Mouse (Mus musculus): ENCODE results near the gene Fnbp1. TPM values are rescaled to one million over a fixed set of nuclear protein-coding genes. Genes with fewer than 3 reads are reported as not detected.
"Not testable (repeated sequence)": the region's sequence is repeated elsewhere in the genome, so short reads cannot be mapped to it uniquely, and the experiment has no call there.

Gene Fnbp1
- 35.8 and 36.7 TPM in 2 replicates for polyA plus RNA-seq (2015; fragmentation: Nextera tagmentation; extraction: Ambion mirVana)

DNA sequence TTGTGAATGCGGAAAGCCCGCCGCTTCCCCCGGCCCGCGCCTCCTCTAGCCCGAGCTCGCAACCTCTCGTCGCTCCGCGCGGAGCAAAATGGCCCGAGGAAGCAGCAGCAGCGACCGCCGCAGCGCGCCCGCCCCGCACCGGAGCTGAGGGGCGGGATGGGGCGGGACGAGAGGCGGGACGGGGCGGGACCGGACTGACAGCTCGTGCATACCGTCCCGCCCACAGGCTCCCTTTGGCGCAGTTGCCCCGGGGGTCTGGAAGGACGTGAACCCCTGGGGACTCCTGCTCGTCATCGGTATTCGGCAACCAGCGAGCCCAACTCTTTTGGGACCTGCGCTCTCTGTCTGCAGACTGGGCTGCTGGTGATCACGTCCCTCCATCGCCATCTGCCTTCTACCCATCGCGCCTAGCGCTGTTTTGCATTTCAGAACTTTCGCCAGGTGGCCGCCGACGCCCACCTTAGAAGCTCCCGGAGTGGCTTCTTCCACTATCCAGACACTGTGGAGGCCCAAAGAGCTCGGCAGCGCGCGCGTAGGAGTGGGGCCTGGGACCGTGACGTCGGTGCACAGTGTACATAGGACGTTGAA lies at the start of gene Fnbp1:
TSS of gene Fnbp1 (minus strand) at position 142 of the 588 bp plus-strand sequence.
- peak within 1 kb of the TSS; percentile 94 for H3K4me3 ChIP-seq (ENCODE audit: low read length)
- no peaks in the 10 kb centered on the region for H3K27me3 ChIP-seq (replicated peaks; ENCODE audit: control insufficient read depth, insufficient read depth, low read length)
- peaks cover 11% of the 10 kb centered on the region for H3K4me1 ChIP-seq (ENCODE audit: control insufficient read depth, insufficient read depth, low read depth, low read length)
- peak within 1 kb of the TSS; percentile 91 for H3K27ac ChIP-seq (ENCODE audit: low read depth, low read length)
- H3K9me3 ChIP-seq (ENCODE audit: control insufficient read depth, low read length), result no peaks in the 10 kb centered on the region
- H3K36me3 ChIP-seq (ENCODE audit: control insufficient read depth, insufficient read depth, low read length), result peaks cover 5% of the 10 kb centered on the region
- WGBS, result under 1% methylated on average over 52 of the region's 59 CpGs
- peak within 1 kb of the TSS; percentile 89 for H3K4me2 ChIP-seq (ENCODE audit: low read length)
- ATAC-seq, result peak; percentile 96
- peak within 1 kb of the TSS; percentile 97 for H3K9ac ChIP-seq (ENCODE audit: low read depth, low read length)

DNA sequence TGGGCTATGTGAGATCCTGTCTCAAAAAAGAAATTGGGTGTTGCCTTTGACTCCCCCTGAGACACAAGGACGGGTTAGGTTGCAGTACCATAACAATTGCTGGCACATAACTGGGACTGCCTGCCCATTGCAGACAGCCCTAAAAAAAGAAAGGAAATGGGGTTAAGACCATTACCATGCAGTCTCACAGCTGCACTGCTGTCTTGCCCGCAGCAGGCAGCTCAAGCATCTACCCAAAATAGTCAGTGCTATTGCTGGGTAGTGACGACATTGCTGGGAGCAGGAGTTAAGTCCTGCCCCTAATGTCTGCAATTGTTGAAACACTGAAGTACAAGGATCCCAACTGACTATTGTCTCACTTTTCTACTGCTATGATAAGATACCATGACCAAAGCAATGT lies 47.8 kb upstream of the Fnbp1 start:
- 97% methylated on average over 3 of the region's 3 CpGs for WGBS
- H3K4me1 ChIP-seq (ENCODE audit: control insufficient read depth, insufficient read depth, low read depth, low read length), result no peaks in the 10 kb centered on the region
- ATAC-seq, result no peak
- H3K27ac ChIP-seq (ENCODE audit: low read depth, low read length), result no peak overlapping the region
- no peak overlapping the region for H3K4me2 ChIP-seq (ENCODE audit: low read length)
- no peaks in the 10 kb centered on the region for H3K27me3 ChIP-seq (replicated peaks; ENCODE audit: control insufficient read depth, insufficient read depth, low read length)
- H3K4me3 ChIP-seq (ENCODE audit: low read length), result no peak overlapping the region
- H3K9ac ChIP-seq (ENCODE audit: low read depth, low read length), result no peak overlapping the region
- H3K36me3 ChIP-seq (ENCODE audit: control insufficient read depth, insufficient read depth, low read length), result peaks cover 29% of the 10 kb centered on the region
- no peaks in the 10 kb centered on the region for H3K9me3 ChIP-seq (ENCODE audit: control insufficient read depth, low read length)

DNA sequence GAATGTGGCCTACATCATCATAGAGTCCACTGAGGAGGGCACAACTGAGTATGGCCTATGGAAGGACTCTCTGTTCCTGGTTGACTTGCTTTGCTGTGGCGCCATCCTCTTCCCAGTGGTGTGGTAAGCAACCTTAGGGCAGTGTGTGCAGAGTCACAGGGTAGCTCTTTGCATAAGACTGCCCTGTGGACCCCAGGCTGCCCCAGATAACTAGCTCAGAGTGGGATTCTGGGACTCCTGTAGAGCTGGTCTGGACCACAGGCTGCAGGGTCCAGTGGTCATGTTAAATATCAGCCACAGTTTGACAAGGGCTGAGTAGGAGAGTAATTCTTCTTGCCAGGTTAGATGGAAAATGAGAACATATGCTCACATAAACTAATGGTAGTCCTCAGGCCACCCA lies 46.9 kb upstream of the Fnbp1 start:
- Histone ChIP-seq H3K9ac (ENCODE audit: low read depth, low read length) (no peak overlapping the region), H3K4me1 (ENCODE audit: control insufficient read depth, insufficient read depth, low read depth, low read length) (no peaks in the 10 kb centered on the region), H3K27ac (ENCODE audit: low read depth, low read length) (no peak overlapping the region), H3K4me2 (ENCODE audit: low read length) (no peak overlapping the region), H3K27me3 (replicated peaks; ENCODE audit: control insufficient read depth, insufficient read depth, low read length) (no peaks in the 10 kb centered on the region), H3K4me3 (ENCODE audit: low read length) (no peak overlapping the region), H3K9me3 (ENCODE audit: control insufficient read depth, low read length) (no peaks in the 10 kb centered on the region), H3K36me3 (ENCODE audit: control insufficient read depth, insufficient read depth, low read length) (peaks cover 30% of the 10 kb centered on the region)
- ATAC-seq, result no peak
- 94% methylated on average over 1 of the region's 1 CpGs for WGBS

DNA sequence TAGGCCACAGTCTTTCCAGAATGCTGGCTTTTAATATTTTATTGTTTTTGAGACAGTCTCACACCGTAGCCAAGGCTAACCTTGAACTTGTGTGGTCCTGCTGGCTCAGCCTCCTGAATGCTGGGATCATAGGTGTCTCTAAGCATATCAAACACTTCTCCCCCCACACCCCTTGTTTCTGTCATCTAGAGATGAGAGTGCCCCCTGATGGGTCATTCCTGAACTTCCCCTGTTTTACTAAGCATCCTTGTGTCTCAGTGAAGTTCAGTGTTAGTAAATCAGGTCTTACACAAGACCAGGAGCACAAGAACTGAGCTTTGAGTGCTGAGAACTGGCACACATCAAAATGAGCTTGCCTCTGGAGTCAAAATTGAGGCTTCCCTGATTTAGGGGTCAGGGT lies 42.0 kb upstream of the Fnbp1 start:
- H3K9me3 ChIP-seq (ENCODE audit: control insufficient read depth, low read length), result no peaks in the 10 kb centered on the region
- WGBS, result 88% methylated on average over 1 of the region's 1 CpGs
- no peak overlapping the region for H3K27ac ChIP-seq (ENCODE audit: low read depth, low read length)
- H3K4me1 ChIP-seq (ENCODE audit: control insufficient read depth, insufficient read depth, low read depth, low read length), result no peaks in the 10 kb centered on the region
- no peak overlapping the region for H3K4me3 ChIP-seq (ENCODE audit: low read length)
- H3K4me2 ChIP-seq (ENCODE audit: low read length), result no peak overlapping the region
- peaks cover 27% of the 10 kb centered on the region for H3K36me3 ChIP-seq (ENCODE audit: control insufficient read depth, insufficient read depth, low read length)
- H3K9ac ChIP-seq (ENCODE audit: low read depth, low read length), result no peak overlapping the region
- ATAC-seq, result no peak
- no peaks in the 10 kb centered on the region for H3K27me3 ChIP-seq (replicated peaks; ENCODE audit: control insufficient read depth, insufficient read depth, low read length)

DNA sequence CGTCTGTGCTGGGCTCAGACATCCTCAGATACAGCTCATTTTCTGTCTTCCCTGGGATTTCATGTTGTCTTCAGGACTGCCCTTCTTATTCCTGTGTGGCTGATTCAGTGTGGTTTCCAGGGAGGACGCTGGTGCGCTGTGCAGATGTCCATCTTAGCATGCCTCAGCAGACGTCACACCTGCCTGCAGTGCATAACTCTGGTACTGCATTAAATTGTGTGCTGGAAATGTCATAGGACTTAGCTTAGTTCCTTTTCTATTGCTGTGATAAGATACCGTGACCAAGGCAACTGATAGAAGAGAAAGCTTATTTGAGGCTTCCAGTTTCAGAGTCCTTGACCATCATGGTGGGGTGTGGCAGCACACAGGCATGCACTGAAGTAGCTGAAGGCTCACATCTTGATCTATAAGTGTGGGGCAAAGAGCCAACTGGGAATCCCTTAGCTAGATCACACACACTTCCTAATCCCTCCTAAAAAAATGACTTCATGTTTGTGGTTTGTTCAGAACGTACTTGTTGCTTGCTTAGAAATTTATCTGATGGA lies 41.0 kb upstream of the Fnbp1 start:
- no peak for ATAC-seq
- Histone ChIP-seq H3K36me3 (ENCODE audit: control insufficient read depth, insufficient read depth, low read length) (peaks cover 27% of the 10 kb centered on the region), H3K4me3 (ENCODE audit: low read length) (no peak overlapping the region), H3K27ac (ENCODE audit: low read depth, low read length) (no peak overlapping the region), H3K9me3 (ENCODE audit: control insufficient read depth, low read length) (no peaks in the 10 kb centered on the region), H3K27me3 (replicated peaks; ENCODE audit: control insufficient read depth, insufficient read depth, low read length) (no peaks in the 10 kb centered on the region), H3K4me2 (ENCODE audit: low read length) (no peak overlapping the region), H3K9ac (ENCODE audit: low read depth, low read length) (no peak overlapping the region), H3K4me1 (ENCODE audit: control insufficient read depth, insufficient read depth, low read depth, low read length) (no peaks in the 10 kb centered on the region)
- WGBS, result 88% methylated on average over 6 of the region's 6 CpGs

DNA sequence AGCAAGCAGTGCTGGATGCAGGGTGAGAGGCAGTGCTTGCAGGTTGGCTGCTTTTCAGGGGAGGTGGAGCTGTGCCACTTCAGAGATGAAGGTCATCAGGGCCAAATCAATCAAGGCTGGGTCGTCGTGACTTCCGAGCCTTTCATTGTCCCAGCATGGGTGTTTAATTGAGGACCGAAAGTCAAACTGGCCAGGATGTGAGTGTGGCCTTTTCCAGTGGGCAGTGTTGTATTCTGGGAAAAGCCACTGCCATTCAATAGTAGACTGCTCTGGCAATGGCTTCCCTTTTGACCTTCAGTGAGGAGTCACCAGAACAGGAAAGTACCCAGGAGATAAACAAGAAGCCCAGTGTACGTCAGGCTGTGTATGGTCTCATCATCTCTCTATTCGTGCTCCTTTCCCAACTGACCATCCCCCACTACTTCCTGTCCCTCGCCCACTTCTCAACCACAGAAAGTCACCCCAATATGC lies 38.3 kb upstream of the Fnbp1 start:
- H3K9me3 ChIP-seq (ENCODE audit: control insufficient read depth, low read length), result no peaks in the 10 kb centered on the region
- H3K9ac ChIP-seq (ENCODE audit: low read depth, low read length), result no peak overlapping the region
- no peak overlapping the region for H3K4me3 ChIP-seq (ENCODE audit: low read length)
- 61% methylated on average over 7 of the region's 7 CpGs for WGBS
- no peak for ATAC-seq
- H3K4me1 ChIP-seq (ENCODE audit: control insufficient read depth, insufficient read depth, low read depth, low read length), result no peaks in the 10 kb centered on the region
- H3K4me2 ChIP-seq (ENCODE audit: low read length), result no peak overlapping the region
- no peaks in the 10 kb centered on the region for H3K27me3 ChIP-seq (replicated peaks; ENCODE audit: control insufficient read depth, insufficient read depth, low read length)
- no peak overlapping the region for H3K27ac ChIP-seq (ENCODE audit: low read depth, low read length)
- H3K36me3 ChIP-seq (ENCODE audit: control insufficient read depth, insufficient read depth, low read length), result peaks cover 36% of the 10 kb centered on the region

DNA sequence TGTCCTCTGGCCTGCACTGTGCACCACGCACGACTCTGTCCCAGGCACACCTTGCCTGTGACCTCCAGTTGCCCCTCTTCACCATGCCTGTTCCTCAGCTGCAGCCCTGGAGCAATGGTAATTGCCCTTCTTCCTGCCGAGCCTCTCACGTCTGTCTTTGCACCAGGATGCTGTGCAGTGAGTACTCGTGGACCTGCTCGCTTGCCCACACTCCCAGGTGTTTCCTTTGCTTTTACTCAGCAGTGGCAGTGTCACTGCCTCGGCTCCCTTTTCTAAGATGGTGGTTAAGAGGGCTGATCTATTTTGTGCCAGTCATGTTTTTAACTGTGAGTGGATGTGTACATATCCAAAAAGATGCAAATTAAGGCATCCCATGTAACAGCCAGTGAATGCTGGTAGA lies 37.7 kb upstream of the Fnbp1 start:
- 88% methylated on average over 7 of the region's 7 CpGs for WGBS
- H3K27ac ChIP-seq (ENCODE audit: low read depth, low read length), result no peak overlapping the region
- ATAC-seq, result no peak
- H3K27me3 ChIP-seq (replicated peaks; ENCODE audit: control insufficient read depth, insufficient read depth, low read length), result no peaks in the 10 kb centered on the region
- H3K36me3 ChIP-seq (ENCODE audit: control insufficient read depth, insufficient read depth, low read length), result peaks cover 39% of the 10 kb centered on the region
- H3K4me2 ChIP-seq (ENCODE audit: low read length), result no peak overlapping the region
- H3K4me3 ChIP-seq (ENCODE audit: low read length), result no peak overlapping the region
- no peaks in the 10 kb centered on the region for H3K9me3 ChIP-seq (ENCODE audit: control insufficient read depth, low read length)
- H3K4me1 ChIP-seq (ENCODE audit: control insufficient read depth, insufficient read depth, low read depth, low read length), result no peaks in the 10 kb centered on the region
- no peak overlapping the region for H3K9ac ChIP-seq (ENCODE audit: low read depth, low read length)

DNA sequence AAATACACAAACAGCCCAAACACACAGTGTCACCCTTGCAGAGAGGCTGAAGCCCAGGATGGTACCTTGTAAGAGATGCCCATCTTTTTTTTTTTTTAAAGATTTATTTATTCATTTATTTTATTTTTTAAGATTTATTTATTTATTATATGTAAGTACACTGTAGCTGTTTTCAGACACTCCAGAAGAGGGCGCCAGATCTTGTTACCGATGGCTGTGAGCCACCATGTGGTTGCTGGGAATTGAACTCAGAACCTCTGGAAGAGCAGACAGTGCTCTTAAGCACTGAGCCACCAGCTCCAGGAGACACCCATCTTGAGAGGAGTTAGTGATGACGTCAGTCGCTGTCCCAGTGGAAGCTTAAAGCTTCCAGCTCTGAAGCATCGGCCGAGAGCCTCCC lies 36.8 kb upstream of the Fnbp1 start:
- not testable (repeated sequence) for H3K27ac ChIP-seq (ENCODE audit: low read depth, low read length); H3K9me3 ChIP-seq (ENCODE audit: control insufficient read depth, low read length); H3K4me3 ChIP-seq (ENCODE audit: low read length); H3K4me1 ChIP-seq (ENCODE audit: control insufficient read depth, insufficient read depth, low read depth, low read length); H3K9ac ChIP-seq (ENCODE audit: low read depth, low read length); ATAC-seq; H3K4me2 ChIP-seq (ENCODE audit: low read length); H3K27me3 ChIP-seq (replicated peaks; ENCODE audit: control insufficient read depth, insufficient read depth, low read length)
- WGBS, result 87% methylated on average over 6 of the region's 6 CpGs
- H3K36me3 ChIP-seq (ENCODE audit: control insufficient read depth, insufficient read depth, low read length), result peaks cover 41% of the 10 kb centered on the region

DNA sequence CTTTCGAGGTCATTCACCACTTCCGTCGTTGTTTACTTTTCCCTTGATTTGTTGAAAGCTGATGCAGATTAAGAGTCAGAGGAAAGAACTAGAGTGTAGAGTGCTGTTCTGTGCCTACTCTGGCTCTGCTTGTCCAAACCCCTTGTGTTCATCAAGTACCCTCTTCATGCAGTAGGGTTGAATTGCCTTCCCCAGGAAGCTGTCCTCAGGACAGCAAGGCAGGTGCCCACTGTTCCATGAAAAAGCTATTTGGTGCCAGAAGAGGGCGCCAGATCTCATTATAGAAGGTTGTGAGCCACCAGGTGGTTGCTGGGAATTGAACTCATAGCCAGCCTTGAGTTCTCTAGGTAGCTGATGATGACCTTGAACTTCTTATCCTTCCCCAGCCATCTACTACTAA lies 31.5 kb upstream of the Fnbp1 start:
- H3K4me2 ChIP-seq (ENCODE audit: low read length), result no peak overlapping the region
- no peak for ATAC-seq
- WGBS, result 88% methylated on average over 4 of the region's 4 CpGs
- peaks cover 71% of the 10 kb centered on the region for H3K36me3 ChIP-seq (ENCODE audit: control insufficient read depth, insufficient read depth, low read length)
- H3K27ac ChIP-seq (ENCODE audit: low read depth, low read length), result no peak overlapping the region
- no peak overlapping the region for H3K9ac ChIP-seq (ENCODE audit: low read depth, low read length)
- H3K27me3 ChIP-seq (replicated peaks; ENCODE audit: control insufficient read depth, insufficient read depth, low read length), result no peaks in the 10 kb centered on the region
- no peak overlapping the region for H3K4me3 ChIP-seq (ENCODE audit: low read length)
- no peaks in the 10 kb centered on the region for H3K9me3 ChIP-seq (ENCODE audit: control insufficient read depth, low read length)
- no peaks in the 10 kb centered on the region for H3K4me1 ChIP-seq (ENCODE audit: control insufficient read depth, insufficient read depth, low read depth, low read length)
